Mouse (Mus musculus) skeletal muscle tissue, postnatal 0 days (tissue): ENCODE data around the gene Klf14. TPM values are rescaled to one million over a fixed set of nuclear protein-coding genes. Genes with fewer than 3 reads are reported as not detected.

Experiments
- polyA plus RNA-seq: library from polyadenylated mRNA; unstranded; fragments of >200 nt; fragmentation: Nextera tagmentation; extraction: Ambion mirVana; gene quantifications from 2 replicates; pipeline ENCODE4 v1.2.1, GENCODE M21; 2015

The Klf14 gene
- polyA plus RNA-seq = 12.2 and 13.1 TPM in 2 replicates

GRCm38 (mm10) chr6:30958736-30959540 is at the start of gene Klf14:
TSS of gene Klf14 (minus strand) at chr6:30959078.

DNA sequence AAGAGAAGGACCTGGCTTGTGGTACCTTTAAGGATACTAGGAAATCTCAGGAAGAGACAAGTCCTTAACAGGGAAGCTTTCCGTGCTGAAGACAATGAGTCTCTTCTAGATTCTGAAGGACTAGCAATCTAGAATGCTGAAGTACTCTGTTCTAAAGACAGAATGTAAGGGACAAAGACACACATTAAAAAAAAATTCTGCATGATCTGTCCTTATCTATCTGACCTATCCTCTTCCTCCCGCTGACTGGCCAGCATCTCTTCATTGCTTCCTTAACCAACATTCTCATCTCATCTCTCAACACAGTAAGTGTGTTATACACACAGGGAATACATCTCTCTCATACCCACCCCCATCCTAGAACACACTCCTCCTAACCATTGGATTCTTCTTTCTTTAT is 43.4 kb downstream of the Klf14 start, which contains the start of gene Tsga13:
Tsga13 (minus strand) TSS at position 101 of the 400 bp plus-strand sequence.

Other genes with a start within 250 kb of the Klf14 start
- 855 and 1,001 TPM in 2 replicates for gene Mest, start 235.5 kb downstream of the Klf14 start, polyA plus RNA-seq
- gene Copg2, start 62.3 kb downstream of the Klf14 start, polyA plus RNA-seq = 16.2 and 19.2 TPM in 2 replicates
- 0.18 and 0.38 TPM in 2 replicates for gene Tsga13, start 43.5 kb downstream of the Klf14 start, polyA plus RNA-seq